Mouse (Mus musculus) embryonic facial prominence, embryonic 10.5 days (tissue): ENCODE data around the gene Defb23. TPM values are rescaled to one million over a fixed set of nuclear protein-coding genes. Genes with fewer than 3 reads are reported as not detected.
"Not testable (repeated sequence)": the region's sequence is repeated elsewhere in the genome, so short reads cannot be mapped to it uniquely, and the experiment has no call there.

Experiments used
- DNase-seq: peaks from one replicate; pipeline ENCODE4 v3.0.0-alpha.2; 2017; ENCODE audit warnings: low spot score
- H3K27ac ChIP-seq: fragments of 300-500 bp; sonication (generic); replicated peaks from 2 replicates; pipeline ENCODE4 v1.5.1; 2016; ENCODE audit warnings: mild to moderate bottlenecking
- H3K27me3 ChIP-seq: fragments of 300-500 bp; sonication (generic); replicated peaks from 2 replicates; pipeline ENCODE4 v1.6.1; 2016; ENCODE audit warnings: low read depth, mild to moderate bottlenecking; ENCODE audit not compliant: poor library complexity, severe bottlenecking
- H3K36me3 ChIP-seq: fragments of 300-500 bp; sonication (generic); replicated peaks from 2 replicates; pipeline ENCODE4 v1.6.1; 2016; ENCODE audit warnings: mild to moderate bottlenecking, moderate library complexity
- H3K4me1 ChIP-seq: fragments of 300-500 bp; sonication (generic); 2 replicates; pipeline ENCODE4 v1.6.1; 2016
- H3K4me3 ChIP-seq: fragments of 300-500 bp; sonication (generic); 2 replicates; pipeline ENCODE4 v1.5.1; 2016; ENCODE audit warnings: mild to moderate bottlenecking, moderate library complexity
- H3K9me3 ChIP-seq: fragments of 300-500 bp; sonication (generic); 2 replicates; pipeline ENCODE4 v1.6.1; 2016; ENCODE audit warnings: mild to moderate bottlenecking
- WGBS: fragments of 180-500 bp; shearing (Covaris S2); methylation state at CpG from one replicate; pipeline ENCODE4 v1.1.7; 2016; 5-methylcytosine and 5-hydroxymethylcytosine counted together
- polyA plus RNA-seq: library from polyadenylated mRNA; unstranded; fragments of >200 nt; fragmentation: Nextera tagmentation; extraction: Ambion mirVana; gene quantifications from 2 replicates; pipeline ENCODE4 v1.2.1, GENCODE M21; 2016

Defb23 gene
- polyA plus RNA-seq, 1 experiment from 2014 or later: not detected

DNA sequence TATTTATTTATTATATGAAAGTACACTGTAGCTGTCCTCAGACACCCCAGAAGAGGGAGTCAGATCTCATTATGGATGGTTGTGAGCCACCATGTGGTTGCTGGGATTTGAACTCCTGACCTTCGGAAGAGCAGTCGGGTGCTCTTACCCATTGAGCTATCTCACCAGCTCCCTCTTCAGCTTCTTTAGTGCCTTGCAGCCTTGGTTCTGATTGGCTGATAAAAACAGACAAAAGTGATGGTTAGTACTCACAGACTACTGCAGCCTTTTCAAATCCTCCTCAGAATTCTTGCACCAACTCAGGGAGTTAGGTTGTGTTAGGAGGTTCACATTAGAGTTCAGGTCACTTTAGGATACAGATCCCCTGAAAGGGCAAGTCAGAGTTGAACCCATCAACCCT is 35.9 kb downstream of the Defb23 start:
- not testable (repeated sequence) for H3K27ac ChIP-seq, DNase-seq, H3K36me3 ChIP-seq, H3K4me3 ChIP-seq, H3K4me1 ChIP-seq, H3K9me3 ChIP-seq
- H3K27me3 ChIP-seq: peaks cover 10% of the 10 kb centered on the region; the same call in 1 of the 2 replicates
- 90% methylated on average over 2 of the region's 2 CpGs for WGBS

DNA sequence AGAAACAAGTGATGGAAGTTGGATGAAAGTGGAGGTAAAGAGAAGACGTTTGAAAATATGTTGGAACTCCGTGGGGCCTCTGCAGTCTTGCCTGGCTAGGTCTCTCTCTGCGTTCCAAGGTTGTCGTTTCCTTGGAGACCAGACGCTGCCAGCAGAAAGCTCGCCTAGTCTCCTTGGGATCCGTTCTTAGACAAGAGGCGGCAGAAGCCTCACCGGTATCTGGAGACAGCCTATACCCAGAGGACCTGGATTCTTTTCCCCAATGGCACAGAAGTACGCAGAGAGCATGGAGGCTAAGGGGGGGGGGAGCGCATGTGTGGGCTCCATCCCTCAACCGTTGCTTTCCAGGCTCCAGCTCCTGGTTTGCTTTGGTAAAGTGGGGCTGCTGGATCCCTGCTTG is 36.9 kb downstream of the Defb23 start:
- H3K27ac ChIP-seq: no peak overlapping the region
- peak; percentile 31 for DNase-seq
- no peaks in the 10 kb centered on the region for H3K36me3 ChIP-seq
- H3K9me3 ChIP-seq: no peaks in the 10 kb centered on the region
- H3K27me3 ChIP-seq: peaks cover 10% of the 10 kb centered on the region; the same call in 1 of the 2 replicates
- H3K4me1 ChIP-seq: peaks cover 8% of the 10 kb centered on the region
- H3K4me3 ChIP-seq: peak overlapping the region; percentile 34
- WGBS: 5% methylated on average over 12 of the region's 12 CpGs

DNA sequence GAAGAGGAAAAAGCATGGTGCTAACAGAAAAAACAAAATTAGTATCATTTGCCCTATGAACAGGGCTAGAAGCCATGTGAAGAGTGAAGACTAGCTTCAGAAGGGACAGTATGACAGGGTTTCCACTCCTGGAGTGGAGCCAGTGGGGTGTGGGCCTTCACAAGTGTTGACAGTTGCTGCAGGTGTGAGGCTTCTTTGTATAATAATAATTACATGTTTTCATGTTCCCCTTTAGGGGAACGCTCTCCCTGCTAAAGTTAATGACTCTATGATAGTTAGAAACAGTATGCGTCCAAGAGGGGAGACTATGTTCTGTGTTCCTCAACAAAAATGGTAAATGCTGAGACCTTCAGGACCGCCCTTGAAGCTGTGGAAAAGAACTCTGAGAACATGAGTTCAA is 48.6 kb downstream of the Defb23 start:
- Histone ChIP-seq H3K4me3 (peak overlapping the region; percentile 70), H3K36me3 (peaks cover 10% of the 10 kb centered on the region; the same call in 1 of the 2 replicates), H3K27me3 (no peaks in the 10 kb centered on the region), H3K27ac (peak overlapping the region; percentile 100), H3K4me1 (peaks cover 33% of the 10 kb centered on the region), H3K9me3 (peaks cover 5% of the 10 kb centered on the region; the same call in 1 of the 2 replicates)
- WGBS: 94% methylated on average over 3 of the region's 3 CpGs
- DNase-seq: no peak

- H3K27me3 ChIP-seq: no peaks in the 10 kb centered on the region
- H3K4me3 ChIP-seq: peak within 1 kb of the TSS; percentile 70
- H3K4me1 ChIP-seq: peaks cover 38% of the 10 kb centered on the region
- no peak for DNase-seq
- peak within 1 kb of the TSS; percentile 100 for H3K27ac ChIP-seq
- 26% methylated on average over 4 of the region's 4 CpGs for WGBS
- H3K36me3 ChIP-seq: peaks cover 10% of the 10 kb centered on the region; the same call in 1 of the 2 replicates
- H3K9me3 ChIP-seq: peaks cover 5% of the 10 kb centered on the region; the same call in 1 of the 2 replicates
Observed at GRCm38 (mm10) chr2:152415287-152415686, 49.1 kb downstream of the Defb23 start, which contains the start of gene 6820408C15Rik. Gene 6820408C15Rik (plus strand): TSS chr2:152415587.

- Histone ChIP-seq H3K4me3 (peak within 1 kb of the TSS; percentile 70), H3K9me3 (peaks cover 5% of the 10 kb centered on the region; the same call in 1 of the 2 replicates), H3K27me3 (no peaks in the 10 kb centered on the region), H3K27ac (peak within 1 kb of the TSS; percentile 100), H3K36me3 (peaks cover 10% of the 10 kb centered on the region; the same call in 1 of the 2 replicates), H3K4me1 (peaks cover 44% of the 10 kb centered on the region)
- DNase-seq: peak; percentile 97
- WGBS: under 1% methylated on average over 65 of the region's 65 CpGs
Observed at GRCm38 (mm10) chr2:152414591-152415165, 49.7 kb downstream of the Defb23 start, which contains the start of gene Zcchc3. Gene Zcchc3 (minus strand): TSS chr2:152415027.

- H3K27me3 ChIP-seq: no peaks in the 10 kb centered on the region
- peak overlapping the region; percentile 100 for H3K27ac ChIP-seq
- peak; percentile 62 for DNase-seq
- peaks cover 5% of the 10 kb centered on the region; the same call in 1 of the 2 replicates for H3K9me3 ChIP-seq
- under 1% methylated on average over 86 of the region's 86 CpGs for WGBS
- peaks cover 51% of the 10 kb centered on the region for H3K4me1 ChIP-seq
- peaks cover 10% of the 10 kb centered on the region; the same call in 1 of the 2 replicates for H3K36me3 ChIP-seq
- peak overlapping the region; percentile 70 for H3K4me3 ChIP-seq
Observed at GRCm38 (mm10) chr2:152413765-152414584, 50.4 kb downstream of the Defb23 start.

DNA sequence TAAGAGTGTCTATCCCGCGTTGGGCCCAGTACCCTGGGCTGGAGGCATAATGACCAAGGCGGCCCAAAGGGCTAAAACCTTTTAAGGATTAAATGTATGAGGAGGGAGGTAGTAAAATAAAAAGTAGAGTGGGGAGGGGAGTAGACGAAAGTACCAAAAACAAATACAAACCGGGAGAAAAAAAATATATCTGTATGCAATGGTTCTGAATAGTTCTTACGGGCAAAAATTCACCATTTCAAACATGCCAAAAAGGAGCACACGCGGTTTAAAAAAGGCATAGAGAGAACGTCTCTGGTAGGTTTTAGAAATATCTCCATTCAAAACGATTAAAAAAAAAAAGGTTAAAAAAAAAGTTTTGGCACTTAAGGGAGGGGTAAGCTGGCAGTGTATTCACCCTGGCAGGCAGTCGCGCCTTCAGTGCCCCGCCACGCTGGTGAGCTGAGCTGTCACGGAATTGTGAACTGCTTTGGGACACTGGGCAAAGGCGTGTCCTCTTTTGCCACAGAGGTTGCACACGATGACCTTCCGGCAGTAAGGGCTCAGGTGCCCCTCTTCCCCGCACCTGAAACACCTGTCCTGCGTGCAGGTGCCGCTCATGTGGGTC is 51.2 kb downstream of the Defb23 start:
- Histone ChIP-seq H3K4me3 (peak overlapping the region; percentile 70), H3K27me3 (no peaks in the 10 kb centered on the region), H3K4me1 (peaks cover 53% of the 10 kb centered on the region), H3K36me3 (peaks cover 10% of the 10 kb centered on the region; the same call in 1 of the 2 replicates), H3K9me3 (peaks cover 5% of the 10 kb centered on the region; the same call in 1 of the 2 replicates), H3K27ac (peak overlapping the region; percentile 100)
- no peak for DNase-seq
- 1% methylated on average over 21 of the region's 21 CpGs for WGBS

DNA sequence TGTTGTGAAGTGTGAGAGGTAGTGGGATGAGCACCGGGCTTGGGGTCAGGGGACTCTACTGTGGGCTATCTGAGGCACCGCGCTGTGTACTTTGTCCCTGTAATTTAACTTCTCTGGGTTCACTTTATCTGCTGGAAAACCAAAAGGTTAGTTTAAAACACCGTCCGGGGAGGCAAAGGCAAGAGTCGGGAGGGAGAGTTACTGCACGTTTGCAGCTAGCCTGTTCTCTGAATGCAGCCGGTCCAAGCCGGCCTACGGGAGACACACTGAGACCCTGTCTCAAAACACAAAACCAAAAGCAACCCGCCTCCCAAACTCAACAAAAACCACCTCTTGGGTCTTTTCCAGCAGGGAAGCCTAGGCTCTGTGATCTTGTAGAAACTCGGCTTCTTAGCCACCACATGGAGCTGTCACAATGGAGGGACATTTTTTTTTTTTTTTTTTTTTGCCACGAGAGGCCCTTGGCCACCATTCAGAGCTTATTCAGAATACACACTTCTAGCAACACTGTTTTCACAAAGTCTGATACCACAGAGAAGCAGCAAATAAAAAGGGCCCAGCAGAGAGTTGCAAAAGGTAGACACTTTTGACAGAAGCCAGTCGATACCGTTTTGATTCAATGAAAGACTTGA is 51.8 kb downstream of the Defb23 start:
- H3K27me3 ChIP-seq: no peaks in the 10 kb centered on the region
- H3K27ac ChIP-seq: peak overlapping the region; percentile 100
- peak overlapping the region; percentile 70 for H3K4me3 ChIP-seq
- peaks cover 10% of the 10 kb centered on the region; the same call in 1 of the 2 replicates for H3K36me3 ChIP-seq
- 3% methylated on average over 15 of the region's 15 CpGs for WGBS
- peaks cover 53% of the 10 kb centered on the region for H3K4me1 ChIP-seq
- peak; percentile 47 for DNase-seq
- peaks cover 5% of the 10 kb centered on the region; the same call in 1 of the 2 replicates for H3K9me3 ChIP-seq

DNA sequence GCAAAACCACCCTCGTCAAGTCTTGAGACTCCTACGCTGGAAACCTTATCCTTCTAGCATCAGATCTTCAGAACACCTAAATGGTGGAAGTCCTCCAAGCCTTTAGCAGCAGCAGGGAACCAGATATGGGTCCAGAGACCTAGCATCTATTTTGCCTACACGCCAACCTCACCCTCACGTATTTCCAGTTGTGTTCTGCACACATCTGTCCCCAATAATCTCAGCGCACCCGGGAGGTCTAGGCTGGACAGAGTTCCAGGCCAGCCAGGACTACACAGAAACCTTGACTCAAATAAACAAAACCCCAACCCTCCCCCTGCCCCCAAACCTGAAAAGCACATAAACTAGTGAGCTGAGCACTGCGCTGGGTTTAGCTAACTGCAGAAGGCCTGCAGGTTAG is 52.9 kb downstream of the Defb23 start:
- Histone ChIP-seq H3K27me3 (no peaks in the 10 kb centered on the region), H3K9me3 (peaks cover 5% of the 10 kb centered on the region; the same call in 1 of the 2 replicates), H3K4me3 (peak overlapping the region; percentile 70), H3K36me3 (peaks cover 10% of the 10 kb centered on the region; the same call in 1 of the 2 replicates), H3K4me1 (peaks cover 60% of the 10 kb centered on the region), H3K27ac (peak overlapping the region; percentile 100)
- under 1% methylated on average over 7 of the region's 7 CpGs for WGBS
- DNase-seq: peak; percentile 71

DNA sequence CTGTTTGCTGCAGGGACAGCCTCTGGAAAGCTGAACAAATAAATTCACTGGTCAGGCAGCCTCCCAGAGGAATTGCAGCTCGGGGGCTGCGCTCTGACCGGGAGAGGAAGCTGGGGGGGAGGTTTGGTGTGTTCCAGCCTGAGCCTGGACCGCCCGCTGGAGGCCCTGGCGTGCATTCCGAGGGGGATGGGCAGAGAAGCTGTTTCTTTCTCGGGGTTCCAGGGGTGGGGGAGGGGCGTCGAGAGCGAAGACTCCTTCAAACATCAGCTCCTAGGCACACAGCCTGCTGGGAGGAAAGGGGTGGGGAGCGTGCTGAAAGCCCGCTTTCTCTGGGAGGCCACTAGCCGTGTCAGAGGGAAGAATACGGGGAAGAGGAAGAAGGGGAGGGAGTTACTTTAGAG is 53.4 kb downstream of the Defb23 start:
- H3K9me3 ChIP-seq: peaks cover under 1% of the 10 kb centered on the region; the same call in 1 of the 2 replicates
- H3K27me3 ChIP-seq: no peaks in the 10 kb centered on the region
- peaks cover 65% of the 10 kb centered on the region for H3K4me1 ChIP-seq
- peak overlapping the region; percentile 70 for H3K4me3 ChIP-seq
- DNase-seq: peak; percentile 98
- under 1% methylated on average over 15 of the region's 15 CpGs for WGBS
- peaks cover 6% of the 10 kb centered on the region; the same call in 1 of the 2 replicates for H3K36me3 ChIP-seq
- peak overlapping the region; percentile 100 for H3K27ac ChIP-seq

- peaks cover 5% of the 10 kb centered on the region; the same call in 1 of the 2 replicates for H3K36me3 ChIP-seq
Observed at GRCm38 (mm10) chr2:152409781-152410180, 54.6 kb downstream of the Defb23 start.

More at GRCm38 (mm10) chr2:152409781-152410180, 54.6 kb downstream of the Defb23 start:
- WGBS: 78% methylated on average over 6 of the region's 6 CpGs
- Histone ChIP-seq H3K27ac (peak overlapping the region; percentile 100), H3K27me3 (no peaks in the 10 kb centered on the region), H3K4me1 (peaks cover 65% of the 10 kb centered on the region), H3K4me3 (peak overlapping the region; percentile 70; the same call in 1 of the 2 replicates), H3K9me3 (no peaks in the 10 kb centered on the region)
- no peak for DNase-seq
